Mouse (Mus musculus): ENCODE data around the gene Pds5a. TPM values are rescaled to one million over a fixed set of nuclear protein-coding genes. Genes with fewer than 3 reads are reported as not detected.

Gene Pds5a
- total and polyA plus RNA-seq, 3 experiments = 87.3 to 188 (median 88.0) TPM

DNA sequence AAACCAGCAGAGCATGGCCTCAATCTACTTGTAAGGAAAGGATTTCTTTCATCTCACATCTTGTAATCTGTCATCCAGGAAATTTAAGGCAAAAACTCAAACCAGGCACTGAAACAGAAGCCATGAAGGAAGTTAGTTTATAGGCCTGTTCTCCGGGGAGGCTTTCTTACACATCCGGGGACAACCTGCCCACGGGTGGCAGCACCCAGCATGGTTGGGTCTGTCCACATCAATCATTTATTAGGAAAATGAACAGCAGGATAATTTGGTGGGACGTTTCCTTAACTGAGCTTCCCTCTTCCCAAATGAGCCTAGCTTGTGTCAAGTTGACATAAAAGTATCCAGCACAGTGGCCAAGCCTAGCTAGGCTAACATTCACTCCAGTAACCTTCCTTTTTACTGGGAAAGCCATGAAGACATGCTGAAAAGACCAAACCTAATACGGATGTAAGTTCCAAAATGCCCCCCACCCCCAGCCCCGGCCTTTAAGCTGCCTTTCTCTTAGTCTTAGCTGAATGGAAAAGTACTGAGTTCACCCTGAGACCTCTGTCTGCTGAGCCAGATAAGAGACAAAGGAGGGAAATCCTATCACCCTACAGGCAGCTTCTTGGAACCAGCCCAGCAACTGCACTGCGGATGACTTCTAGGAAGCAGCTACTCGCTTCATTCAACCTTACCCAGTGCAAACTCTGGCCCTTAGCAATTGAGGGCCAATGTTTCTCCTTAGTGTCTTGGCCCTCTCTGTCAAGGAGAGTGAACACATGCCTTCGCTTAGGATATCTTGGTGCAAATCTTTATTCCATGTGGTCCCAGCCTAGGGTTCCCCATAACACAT is 33.3 kb upstream of the Pds5a start (continued):
- TF ChIP-seq ELF1 (IDR thresholded peaks at IDR 0.05; ENCODE audit: low read depth, low read length) (0 out of 2 replicates have a peak, but pooled peaks have one; percentile 20), NELFE (IDR thresholded peaks at IDR 0.05; ENCODE audit: low read depth, low read length) (peak; percentile 59), MAZ (IDR thresholded peaks at IDR 0.05; ENCODE audit: low read depth, low read length) (peak; percentile 93; the same call in 1 of the 2 replicates), USF1 (IDR thresholded peaks at IDR 0.05; ENCODE audit: low read depth, low read length) (no peak), POLR2AphosphoS5 (IDR thresholded peaks at IDR 0.05; ENCODE audit: borderline replicate concordance, low read depth, low read length) (no peak), ZKSCAN1 (IDR thresholded peaks at IDR 0.05; ENCODE audit: low read depth, low read length) (no peak), SMC3 (IDR thresholded peaks at IDR 0.05; ENCODE audit: low read depth, low read length) (no peak), MAX (IDR thresholded peaks at IDR 0.05; ENCODE audit: low read length) (peak; percentile 21; the same call in 1 of the 2 replicates), POLR2AphosphoS2 (IDR thresholded peaks at IDR 0.05; ENCODE audit: low read length) (0 out of 2 replicates have a peak, but pooled peaks have one; percentile 76), BHLHE40 (IDR thresholded peaks at IDR 0.05; ENCODE audit: borderline replicate concordance, low read depth, low read length) (no peak), CHD1 (IDR thresholded peaks at IDR 0.05; ENCODE audit: low read depth, low read length) (0 out of 2 replicates have a peak, but pooled peaks have one; percentile 91), ZMIZ1 (IDR thresholded peaks at IDR 0.05; ENCODE audit: low read depth, low read length) (no peak), NRF1 (IDR thresholded peaks at IDR 0.05; ENCODE audit: insufficient read depth, low read depth, low read length, poor library complexity, severe bottlenecking) (no peak), E2F4 (IDR thresholded peaks at IDR 0.05; ENCODE audit: borderline replicate concordance, low read depth, low read length) (peak; percentile 88), EP300 (IDR thresholded peaks at IDR 0.05; ENCODE audit: low read depth in 1 of 2, low read length in 2 of 2) (peak; percentile 96 to 97), RAD21 (IDR thresholded peaks at IDR 0.05; ENCODE audit: low read depth, low read length) (no peak), GABPA (IDR thresholded peaks at IDR 0.05; ENCODE audit: low read depth, low read length) (no peak), JUND (IDR thresholded peaks at IDR 0.05; ENCODE audit: low read depth, low read length) (no peak; the same call in 1 of the 2 replicates), USF2 (IDR thresholded peaks at IDR 0.05; ENCODE audit: borderline replicate concordance in 1 of 2, insufficient read depth in 1 of 2, low read depth in 1 of 2, low read length in 2 of 2) (no peak), MXI1 (IDR thresholded peaks at IDR 0.05; ENCODE audit: low read depth, low read length) (no peak), POLR2A (IDR thresholded peaks at IDR 0.05; ENCODE audit: control insufficient read depth in 1 of 2, insufficient read depth in 1 of 2, low read depth in 1 of 2, low read length in 2 of 2, poor library complexity in 1 of 2) (peak in 1 of 2 experiments; percentile 50; a peak in 2 of 4 replicates), SIN3A (IDR thresholded peaks at IDR 0.05; ENCODE audit: low read length) (peak; percentile 85), TBP (IDR thresholded peaks at IDR 0.05; ENCODE audit: low read depth, low read length) (peak; percentile 74)

Measured in MEL (cell line).